Mouse (Mus musculus): ENCODE results near the gene Rnf43. TPM values are rescaled to one million over a fixed set of nuclear protein-coding genes. Genes with fewer than 3 reads are reported as not detected.
A peak's percentile ranks its signal among the peaks of the same experiment; 100 is the strongest.

Gene Rnf43
- polyA plus RNA-seq, 1 experiment from 2014 or later, result 0.65 TPM

- 79% methylated on average over 8 of the region's 8 CpGs for WGBS
- no peak overlapping the region for H3K9ac ChIP-seq
- no peak overlapping the region for H3K4me3 ChIP-seq
- no peaks in the 10 kb centered on the region for H3K4me1 ChIP-seq (replicated peaks)
- H3K27me3 ChIP-seq, result no peaks in the 10 kb centered on the region
- no peak overlapping the region for H3K4me2 ChIP-seq
- ATAC-seq (ENCODE audit: low FRiP score, low read depth), result no peak
- H3K27ac ChIP-seq (replicated peaks), result no peak overlapping the region
- no peaks in the 10 kb centered on the region for H3K9me3 ChIP-seq
- no peaks in the 10 kb centered on the region for H3K36me3 ChIP-seq
Observed at GRCm38 (mm10) chr11:87751031-87751430, 88.5 kb downstream of the Rnf43 start.

DNA sequence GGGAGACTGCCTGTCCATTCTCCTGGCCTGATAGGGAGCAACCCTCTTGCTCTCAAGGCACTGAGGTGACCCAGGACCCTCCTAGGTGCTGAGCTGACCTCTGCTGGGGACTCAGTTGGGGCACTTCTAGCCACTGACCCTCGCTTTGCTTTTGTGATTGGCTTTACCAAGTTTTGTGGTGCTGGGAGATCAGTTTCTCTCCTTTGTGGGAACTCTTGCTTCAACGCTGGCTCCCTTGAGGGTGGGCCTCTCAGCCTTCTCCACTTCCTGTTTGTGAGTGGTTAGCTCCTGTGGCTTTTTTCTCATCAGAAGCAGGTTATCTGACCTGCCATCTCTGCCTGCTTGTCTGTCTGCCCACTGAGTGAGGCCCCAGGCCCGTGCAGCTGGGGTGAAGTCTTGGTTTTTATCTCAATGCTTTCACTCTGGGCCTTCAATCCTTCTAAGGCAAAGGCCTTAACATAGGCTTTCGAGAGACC lies 89.0 kb downstream of the Rnf43 start:
- H3K27ac ChIP-seq (replicated peaks), result no peak overlapping the region
- no peak overlapping the region for H3K9ac ChIP-seq
- H3K4me2 ChIP-seq, result no peak overlapping the region
- H3K4me3 ChIP-seq, result no peak overlapping the region
- H3K27me3 ChIP-seq, result no peaks in the 10 kb centered on the region
- WGBS, result 69% methylated on average over 4 of the region's 4 CpGs
- H3K9me3 ChIP-seq, result no peaks in the 10 kb centered on the region
- no peaks in the 10 kb centered on the region for H3K36me3 ChIP-seq
- no peaks in the 10 kb centered on the region for H3K4me1 ChIP-seq (replicated peaks)
- ATAC-seq (ENCODE audit: low FRiP score, low read depth), result no peak

GRCm38 (mm10) chr11:87752307-87752706 lies 89.8 kb downstream of the Rnf43 start:
- no peaks in the 10 kb centered on the region for H3K36me3 ChIP-seq
- no peak overlapping the region for H3K4me3 ChIP-seq
- 68% methylated on average over 1 of the region's 1 CpGs for WGBS
- no peak overlapping the region for H3K27ac ChIP-seq (replicated peaks)
- no peak overlapping the region for H3K4me2 ChIP-seq
- no peak for ATAC-seq (ENCODE audit: low FRiP score, low read depth)
- H3K4me1 ChIP-seq (replicated peaks), result no peaks in the 10 kb centered on the region
- H3K9me3 ChIP-seq, result no peaks in the 10 kb centered on the region
- no peaks in the 10 kb centered on the region for H3K27me3 ChIP-seq
- H3K9ac ChIP-seq, result no peak overlapping the region

DNA sequence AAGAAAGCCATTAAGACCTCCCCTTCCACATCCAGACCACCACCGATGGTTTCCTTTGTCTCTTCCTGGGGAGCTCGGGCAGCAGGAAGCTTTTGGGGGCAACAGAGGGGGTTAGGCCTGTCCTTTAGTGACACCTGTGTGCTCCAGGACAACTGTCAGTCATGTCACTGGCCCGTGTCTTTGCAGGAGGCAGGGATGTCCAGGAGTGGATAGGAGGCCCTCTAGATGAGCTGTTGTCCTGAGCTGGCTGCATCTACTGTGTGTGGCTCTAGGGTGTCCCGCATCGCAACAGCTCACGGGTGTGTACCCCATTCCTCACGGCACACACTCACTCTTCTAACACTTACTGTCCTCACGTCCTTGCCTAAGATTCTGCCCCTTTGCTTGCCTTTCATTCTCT lies 90.7 kb downstream of the Rnf43 start:
- Histone ChIP-seq H3K27ac (replicated peaks) (no peak overlapping the region), H3K4me1 (replicated peaks) (no peaks in the 10 kb centered on the region), H3K27me3 (no peaks in the 10 kb centered on the region), H3K9me3 (no peaks in the 10 kb centered on the region), H3K4me3 (no peak overlapping the region), H3K36me3 (no peaks in the 10 kb centered on the region), H3K4me2 (no peak overlapping the region), H3K9ac (no peak overlapping the region)
- no peak for ATAC-seq (ENCODE audit: low FRiP score, low read depth)
- 81% methylated on average over 8 of the region's 8 CpGs for WGBS

DNA sequence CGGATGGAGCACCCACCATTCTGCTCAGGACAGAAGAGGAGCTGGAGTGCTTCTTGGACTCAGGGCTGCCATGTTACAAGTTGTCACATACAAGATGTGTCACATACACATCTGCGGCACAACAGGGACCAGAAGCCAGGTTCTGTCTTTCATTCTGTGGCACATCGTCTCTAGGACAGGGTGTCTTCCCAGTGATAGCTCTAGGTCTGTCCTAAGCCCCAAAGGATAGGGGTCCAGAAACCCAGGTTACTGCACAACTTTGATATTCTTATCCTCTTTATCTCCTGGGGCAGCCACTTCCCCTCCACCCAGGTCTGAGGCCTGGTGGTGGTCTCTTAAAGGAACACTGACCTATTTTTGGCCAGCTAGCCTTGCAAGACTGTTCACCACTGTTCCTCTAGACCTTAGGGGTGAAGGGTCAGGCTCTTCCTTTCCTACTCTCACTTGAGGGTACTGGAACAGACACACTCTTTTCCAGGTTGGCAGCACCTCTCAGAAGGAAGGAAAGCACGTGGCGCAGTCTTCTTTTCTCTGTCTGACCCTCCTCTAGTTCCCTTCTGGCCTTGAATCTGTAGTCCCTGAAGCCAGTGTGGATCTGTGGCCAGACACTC lies 91.5 kb downstream of the Rnf43 start:
- 88% methylated on average over 5 of the region's 5 CpGs for WGBS
- H3K27ac ChIP-seq (replicated peaks), result no peak overlapping the region
- no peak overlapping the region for H3K9ac ChIP-seq
- no peak for ATAC-seq (ENCODE audit: low FRiP score, low read depth)
- no peaks in the 10 kb centered on the region for H3K27me3 ChIP-seq
- no peak overlapping the region for H3K4me2 ChIP-seq
- no peaks in the 10 kb centered on the region for H3K36me3 ChIP-seq
- H3K4me3 ChIP-seq, result no peak overlapping the region
- H3K4me1 ChIP-seq (replicated peaks), result no peaks in the 10 kb centered on the region
- no peaks in the 10 kb centered on the region for H3K9me3 ChIP-seq

DNA sequence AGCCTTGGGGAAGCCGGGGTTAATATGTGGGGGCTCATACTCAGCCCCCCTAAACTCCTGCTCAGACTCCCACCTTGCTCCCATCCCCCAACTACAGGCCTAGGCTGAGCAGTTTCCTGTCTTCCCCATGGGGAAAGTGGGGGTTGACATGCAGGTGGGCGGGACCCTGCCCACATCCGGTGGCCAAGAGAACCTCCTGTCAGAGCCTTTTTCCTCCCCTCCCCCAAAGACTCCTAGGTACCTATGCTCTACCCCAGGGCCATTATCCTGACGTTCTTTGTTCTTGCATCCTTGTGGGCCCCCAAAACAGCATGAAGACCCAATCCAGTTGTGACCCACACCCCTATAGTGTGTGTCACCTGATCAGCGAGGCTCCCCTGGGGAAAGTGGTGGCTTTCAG lies 92.1 kb downstream of the Rnf43 start:
- no peaks in the 10 kb centered on the region for H3K27me3 ChIP-seq
- no peaks in the 10 kb centered on the region for H3K36me3 ChIP-seq
- H3K4me2 ChIP-seq, result no peak overlapping the region
- no peak overlapping the region for H3K4me3 ChIP-seq
- H3K4me1 ChIP-seq (replicated peaks), result peaks cover 3% of the 10 kb centered on the region
- H3K9me3 ChIP-seq, result no peaks in the 10 kb centered on the region
- WGBS, result 80% methylated on average over 5 of the region's 5 CpGs
- no peak for ATAC-seq (ENCODE audit: low FRiP score, low read depth)
- no peak overlapping the region for H3K9ac ChIP-seq
- no peak overlapping the region for H3K27ac ChIP-seq (replicated peaks)

DNA sequence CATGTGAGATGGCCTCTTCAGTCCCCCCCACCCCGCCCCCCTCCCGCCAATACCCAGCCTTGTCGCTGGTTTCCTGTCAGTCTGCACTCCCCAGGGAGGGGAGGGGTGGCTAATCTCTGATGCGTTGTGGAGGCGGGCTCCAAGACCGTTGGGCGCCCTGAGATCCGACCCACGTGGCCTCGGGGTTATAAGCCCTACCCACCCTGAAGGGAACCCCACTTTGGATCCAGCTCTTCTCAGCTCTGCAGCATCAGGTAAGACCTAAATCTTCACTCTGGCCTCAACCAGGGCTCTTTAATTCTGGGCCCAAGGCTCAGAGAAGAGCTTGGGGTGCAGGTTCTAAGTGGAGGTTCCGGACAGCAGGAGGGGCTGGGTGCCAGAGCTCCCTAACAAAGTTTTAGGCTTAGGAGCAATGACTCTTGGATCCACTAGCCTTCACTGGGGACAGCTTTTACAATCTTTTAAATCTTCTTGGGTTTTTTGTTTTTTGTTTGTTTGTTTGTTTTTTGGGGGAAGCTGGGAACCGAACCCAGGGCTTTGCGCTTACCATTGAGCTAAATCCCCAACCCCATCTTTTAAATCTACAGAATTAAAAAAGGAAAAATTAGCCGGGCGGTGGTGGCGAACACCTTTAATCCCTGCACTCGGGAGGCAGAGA lies 93.0 kb downstream of the Rnf43 start:
- H3K27me3 ChIP-seq, result no peaks in the 10 kb centered on the region
- H3K4me2 ChIP-seq, result no peak overlapping the region
- no peak overlapping the region for H3K27ac ChIP-seq (replicated peaks)
- H3K4me3 ChIP-seq, result no peak overlapping the region
- H3K9me3 ChIP-seq, result no peaks in the 10 kb centered on the region
- H3K4me1 ChIP-seq (replicated peaks), result peaks cover 9% of the 10 kb centered on the region
- H3K9ac ChIP-seq, result no peak overlapping the region
- H3K36me3 ChIP-seq, result no peaks in the 10 kb centered on the region
- ATAC-seq (ENCODE audit: low FRiP score, low read depth), result no peak
- WGBS, result 83% methylated on average over 17 of the region's 17 CpGs

GRCm38 (mm10) chr11:87756251-87756820 lies 93.8 kb downstream of the Rnf43 start:
- Histone ChIP-seq H3K4me3 (no peak overlapping the region), H3K9me3 (no peaks in the 10 kb centered on the region), H3K4me2 (no peak overlapping the region), H3K27ac (replicated peaks) (no peak overlapping the region), H3K9ac (no peak overlapping the region), H3K36me3 (no peaks in the 10 kb centered on the region), H3K27me3 (no peaks in the 10 kb centered on the region), H3K4me1 (replicated peaks) (peaks cover 12% of the 10 kb centered on the region)
- no peak for ATAC-seq (ENCODE audit: low FRiP score, low read depth)
- WGBS, result 88% methylated on average over 15 of the region's 15 CpGs

- Histone ChIP-seq H3K4me3 (no peak overlapping the region), H3K4me1 (replicated peaks) (peaks cover 21% of the 10 kb centered on the region), H3K9me3 (no peaks in the 10 kb centered on the region), H3K36me3 (no peaks in the 10 kb centered on the region), H3K4me2 (no peak overlapping the region), H3K27ac (replicated peaks) (no peak overlapping the region), H3K27me3 (no peaks in the 10 kb centered on the region), H3K9ac (no peak overlapping the region)
- ATAC-seq (ENCODE audit: low FRiP score, low read depth), result no peak
- 89% methylated on average over 25 of the region's 25 CpGs for WGBS
Observed at GRCm38 (mm10) chr11:87757001-87757954, 94.8 kb downstream of the Rnf43 start.

GRCm38 (mm10) chr11:87758161-87758911 lies 95.8 kb downstream of the Rnf43 start:
- no peak for ATAC-seq (ENCODE audit: low FRiP score, low read depth)
- Histone ChIP-seq H3K27ac (replicated peaks) (no peak overlapping the region), H3K9ac (no peak overlapping the region), H3K27me3 (no peaks in the 10 kb centered on the region), H3K9me3 (no peaks in the 10 kb centered on the region), H3K4me3 (no peak overlapping the region), H3K36me3 (no peaks in the 10 kb centered on the region), H3K4me2 (no peak overlapping the region), H3K4me1 (replicated peaks) (peaks cover 31% of the 10 kb centered on the region)
- 86% methylated on average over 7 of the region's 7 CpGs for WGBS

- ATAC-seq (ENCODE audit: low FRiP score, low read depth), result no peak
- no peak overlapping the region for H3K4me3 ChIP-seq
- peak overlapping the region; percentile 91; the same call in 1 of the 2 replicates for H3K27ac ChIP-seq (replicated peaks)
- no peaks in the 10 kb centered on the region for H3K9me3 ChIP-seq
- peaks cover 36% of the 10 kb centered on the region for H3K4me1 ChIP-seq (replicated peaks)
- no peak overlapping the region for H3K9ac ChIP-seq
- no peaks in the 10 kb centered on the region for H3K36me3 ChIP-seq
- WGBS, result 80% methylated on average over 4 of the region's 4 CpGs
- H3K4me2 ChIP-seq, result 0 out of 2 replicates have a peak overlapping the region, but pooled peaks have one; percentile 96
- no peaks in the 10 kb centered on the region for H3K27me3 ChIP-seq
Observed at GRCm38 (mm10) chr11:87758957-87759608, 96.6 kb downstream of the Rnf43 start.
